Mouse (Mus musculus): ENCODE results near the gene Fgf12. TPM values are rescaled to one million over a fixed set of nuclear protein-coding genes. Genes with fewer than 3 reads are reported as not detected.

Fgf12 gene
- total RNA-seq, 2 experiments from 2014 or later, result 0.94 TPM; not detected in 1

DNA sequence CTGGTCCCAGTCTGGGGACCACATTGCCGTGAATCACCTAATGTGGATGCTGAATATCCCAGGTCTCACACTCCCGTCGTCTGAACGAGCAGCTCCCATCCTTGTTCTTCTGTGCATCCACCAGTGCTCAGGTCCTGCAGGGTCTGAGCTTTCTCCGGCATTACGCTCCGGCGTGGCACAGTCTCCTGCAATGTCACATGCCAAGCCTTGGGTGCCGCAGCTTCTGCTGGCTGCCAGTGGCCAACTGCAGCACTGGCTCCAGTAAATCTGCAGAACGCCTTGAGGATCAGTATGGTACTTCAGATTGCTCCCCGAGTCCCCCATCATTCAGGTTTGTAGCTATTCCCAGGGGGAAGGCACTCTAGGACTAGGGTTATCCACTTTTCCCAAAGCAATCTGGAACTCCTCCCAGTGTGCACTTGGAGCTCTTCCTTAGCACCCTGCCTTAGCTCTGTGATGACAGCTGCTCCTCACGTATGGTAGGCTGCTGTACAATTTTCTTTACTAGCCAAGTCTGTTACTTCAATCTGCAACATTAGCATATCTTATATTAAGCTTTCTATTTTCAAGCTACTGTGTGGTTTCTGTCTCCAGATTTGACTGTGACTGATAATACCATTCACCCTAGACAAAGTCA, 254.8 kb downstream of the Fgf12 start:
- ATAC-seq (replicated peaks; ENCODE audit: low FRiP score, poor library complexity, severe bottlenecking), result no peak

GRCm38 (mm10) chr16:28491711-28492110, 261.2 kb downstream of the Fgf12 start:
- no peak for ATAC-seq (replicated peaks; ENCODE audit: low FRiP score, poor library complexity, severe bottlenecking)

GRCm38 (mm10) chr16:28490515-28490914, 262.4 kb downstream of the Fgf12 start:
- no peak for ATAC-seq (replicated peaks; ENCODE audit: low FRiP score, poor library complexity, severe bottlenecking)

- no peak for ATAC-seq (replicated peaks; ENCODE audit: low FRiP score, poor library complexity, severe bottlenecking)
Measured at GRCm38 (mm10) chr16:28484920-28485319, 267.9 kb downstream of the Fgf12 start.

DNA sequence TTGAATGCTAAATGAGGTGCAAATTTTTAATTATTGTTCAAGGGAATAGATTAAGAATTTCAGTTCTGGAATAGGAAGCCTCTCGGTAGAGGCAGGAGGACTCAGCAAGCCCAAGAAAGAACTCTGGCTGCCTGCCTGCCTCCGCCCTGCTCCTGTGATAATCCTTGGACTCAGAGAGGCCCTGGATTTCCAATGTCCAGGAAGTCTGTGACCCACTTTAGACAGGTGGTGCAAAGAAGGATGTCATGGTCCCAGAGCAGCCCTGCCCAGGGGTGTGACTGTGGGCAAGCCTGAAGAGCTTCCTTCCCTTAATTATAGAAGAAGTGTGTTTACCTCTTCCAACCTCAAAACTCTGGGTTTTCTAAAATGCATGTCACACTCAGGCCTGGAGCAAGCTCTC, 273.8 kb downstream of the Fgf12 start:
- ATAC-seq (replicated peaks; ENCODE audit: low FRiP score, poor library complexity, severe bottlenecking), result no peak

DNA sequence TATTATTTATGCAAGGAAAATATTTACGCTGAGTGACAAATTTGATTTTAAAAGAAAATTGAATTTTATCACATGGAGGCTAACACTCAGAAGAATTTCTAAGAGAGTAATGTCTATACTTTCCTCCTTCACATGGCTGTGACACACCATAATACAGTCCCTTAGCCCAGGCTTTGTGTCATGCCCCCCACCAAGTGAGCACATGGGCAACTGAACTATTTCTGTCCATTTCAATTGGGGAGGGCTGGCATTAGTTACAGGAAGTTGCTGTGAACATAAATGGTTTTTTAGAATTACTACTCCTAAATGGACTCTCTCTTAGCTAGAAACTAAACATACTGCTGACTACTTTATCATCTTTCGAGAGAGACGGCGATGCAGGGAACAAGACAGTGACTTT, 276.2 kb downstream of the Fgf12 start:
- ATAC-seq (replicated peaks; ENCODE audit: low FRiP score, poor library complexity, severe bottlenecking), result no peak

- ATAC-seq (replicated peaks; ENCODE audit: low FRiP score, poor library complexity, severe bottlenecking), result no peak
Measured at GRCm38 (mm10) chr16:28475553-28475952, 277.3 kb downstream of the Fgf12 start.

GRCm38 (mm10) chr16:28454821-28455220, 298.0 kb downstream of the Fgf12 start:
- no peak for ATAC-seq (replicated peaks; ENCODE audit: low FRiP score, poor library complexity, severe bottlenecking)

DNA sequence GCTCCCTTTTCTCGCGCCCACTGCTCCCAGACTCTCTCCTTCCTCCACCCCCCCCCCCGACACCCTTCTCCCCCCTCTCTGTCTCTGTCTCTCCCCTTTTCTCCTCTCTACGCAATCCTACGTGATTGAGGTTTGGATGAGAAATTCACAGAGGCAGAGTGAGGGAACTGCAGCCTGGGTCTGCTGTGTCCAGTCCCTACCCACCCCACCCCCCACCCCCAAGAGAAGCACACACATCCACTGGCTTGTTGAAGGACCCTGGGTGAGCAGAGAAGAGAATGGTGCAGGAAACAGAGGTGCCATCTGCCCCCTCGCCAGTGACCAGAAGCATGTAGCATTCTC, 305.8 kb downstream of the Fgf12 start:
- no peak for ATAC-seq (replicated peaks; ENCODE audit: low FRiP score, poor library complexity, severe bottlenecking)

GRCm38 (mm10) chr16:28446334-28447113, 306.3 kb downstream of the Fgf12 start:
- ATAC-seq (replicated peaks; ENCODE audit: low FRiP score, poor library complexity, severe bottlenecking), result no peak

DNA sequence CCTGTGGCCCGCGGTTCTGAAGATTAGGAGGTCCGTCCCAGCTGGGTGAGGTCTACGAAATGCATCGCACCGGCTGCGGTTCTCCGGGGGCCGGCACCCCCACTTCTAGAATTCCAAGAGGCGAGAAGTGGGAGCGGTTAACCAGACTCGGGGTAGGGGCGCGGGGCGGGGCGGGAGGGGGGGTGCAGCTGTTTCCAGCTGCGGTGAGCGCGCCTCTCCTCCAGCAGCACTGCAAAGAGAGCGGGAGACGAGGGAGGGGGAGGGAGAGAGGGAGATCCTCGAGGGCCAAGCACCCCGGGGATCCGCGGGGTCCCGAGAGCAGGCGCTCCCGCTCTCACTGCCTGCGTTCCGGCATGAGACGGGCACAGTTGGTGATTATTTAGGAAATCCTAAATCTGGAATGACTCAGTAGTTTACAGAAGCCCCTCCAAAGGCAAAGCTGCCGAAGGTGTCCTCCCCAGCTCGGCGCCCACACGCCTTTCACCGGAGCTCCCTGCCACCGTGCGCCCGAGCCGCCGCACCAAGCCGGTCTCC, 307.0 kb downstream of the Fgf12 start:
- no peak for ATAC-seq (replicated peaks; ENCODE audit: low FRiP score, poor library complexity, severe bottlenecking)

DNA sequence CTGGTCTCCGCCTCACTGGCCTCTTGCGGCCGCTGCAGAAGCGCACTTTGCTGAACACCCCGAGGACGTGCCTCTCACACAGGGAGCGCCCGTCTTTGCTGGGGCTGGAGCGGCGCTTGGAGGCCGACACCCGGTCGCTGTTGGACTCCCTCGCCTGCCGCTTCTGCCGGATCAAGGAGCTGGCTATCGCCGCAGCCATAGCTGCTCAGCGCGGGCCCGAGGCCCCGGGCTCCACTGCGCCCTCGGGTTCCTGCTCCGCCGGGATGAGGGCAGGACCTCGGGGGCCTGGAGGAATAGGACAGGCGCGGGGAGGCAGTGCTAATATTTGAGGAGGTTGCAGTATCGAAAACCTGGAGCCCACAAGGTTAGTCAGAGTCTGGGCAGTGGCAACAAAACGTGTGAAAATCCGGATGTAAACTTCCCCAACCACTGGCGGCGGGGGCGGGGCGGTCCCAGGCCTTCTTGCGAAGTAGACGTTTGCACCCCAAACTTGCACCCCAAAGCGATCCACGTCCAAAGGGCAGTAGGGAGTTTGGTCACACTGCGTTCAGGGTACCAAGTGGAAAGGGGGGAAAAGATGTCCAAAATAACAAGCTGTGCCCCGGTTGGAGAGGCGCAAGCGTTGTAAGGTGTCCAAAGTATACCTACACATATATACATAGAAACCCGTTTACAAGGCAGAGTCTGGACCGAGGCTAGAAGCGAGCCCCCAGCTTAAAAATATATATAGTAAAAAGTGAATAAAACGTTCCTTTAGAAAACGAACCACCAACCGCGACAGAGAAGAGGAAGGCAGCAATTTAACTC, 307.7 kb downstream of the Fgf12 start:
- ATAC-seq (replicated peaks; ENCODE audit: low FRiP score, poor library complexity, severe bottlenecking), result no peak

- no peak for ATAC-seq (replicated peaks; ENCODE audit: low FRiP score, poor library complexity, severe bottlenecking)
Measured at GRCm38 (mm10) chr16:28421617-28422016, 331.3 kb downstream of the Fgf12 start.

DNA sequence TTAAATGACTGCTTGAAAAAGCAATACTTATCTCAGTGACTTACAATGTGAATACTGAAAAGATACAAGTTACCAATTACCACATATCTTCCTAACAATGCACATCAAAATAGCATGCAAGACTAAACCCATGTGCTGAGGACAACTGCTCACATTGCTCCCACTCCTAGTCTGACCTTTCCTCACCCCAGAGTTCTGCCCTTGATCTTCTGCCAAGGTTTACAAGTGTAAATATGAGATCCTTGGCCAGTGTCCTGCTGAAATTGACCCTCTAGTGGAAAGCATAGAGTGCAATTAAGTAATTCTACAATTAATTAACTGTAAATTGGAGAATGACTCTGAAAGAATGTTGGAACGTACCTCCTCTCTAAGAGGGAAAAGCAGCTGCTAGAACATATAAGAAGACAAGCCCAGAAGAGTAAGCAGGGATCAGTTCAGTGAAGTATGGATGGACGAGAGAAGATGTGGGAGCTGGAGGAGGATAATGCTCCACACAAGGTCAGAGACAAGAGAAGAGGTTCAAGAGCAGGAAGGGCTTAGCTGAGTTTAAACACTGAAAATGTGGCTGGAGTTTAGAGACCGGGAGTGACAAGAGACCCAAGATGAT, 333.1 kb downstream of the Fgf12 start:
- no peak for ATAC-seq (replicated peaks; ENCODE audit: low FRiP score, poor library complexity, severe bottlenecking)

GRCm38 (mm10) chr16:28411210-28411817, 341.6 kb downstream of the Fgf12 start:
- ATAC-seq (replicated peaks; ENCODE audit: low FRiP score, poor library complexity, severe bottlenecking), result no peak

- no peak for ATAC-seq (replicated peaks; ENCODE audit: low FRiP score, poor library complexity, severe bottlenecking)
Measured at GRCm38 (mm10) chr16:28408294-28408693, 344.6 kb downstream of the Fgf12 start.

GRCm38 (mm10) chr16:28407892-28408291, 345.0 kb downstream of the Fgf12 start:
- no peak for ATAC-seq (replicated peaks; ENCODE audit: low FRiP score, poor library complexity, severe bottlenecking)

DNA sequence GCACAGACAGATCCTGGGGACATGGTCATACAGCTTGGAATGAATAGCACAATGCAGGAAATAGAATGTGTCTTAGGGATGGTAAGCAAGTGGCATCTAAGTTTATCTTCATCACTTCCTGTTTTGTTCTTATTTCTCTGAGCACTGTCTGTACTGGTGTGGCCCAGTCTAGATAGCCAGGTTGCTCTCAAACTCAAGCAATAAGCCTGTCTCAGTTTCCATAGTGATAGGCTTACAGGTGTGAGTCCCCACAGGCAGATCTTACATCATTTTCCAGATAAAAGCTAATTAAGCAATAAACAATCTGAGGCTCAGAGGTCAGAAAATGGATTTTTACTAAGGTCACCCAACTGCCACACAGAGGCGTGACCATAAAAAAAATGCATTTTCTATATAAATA, 348.7 kb downstream of the Fgf12 start:
- ATAC-seq (replicated peaks; ENCODE audit: low FRiP score, poor library complexity, severe bottlenecking), result no peak

- no peak for ATAC-seq (replicated peaks; ENCODE audit: low FRiP score, poor library complexity, severe bottlenecking)
Measured at GRCm38 (mm10) chr16:28402701-28403100, 350.2 kb downstream of the Fgf12 start.

DNA sequence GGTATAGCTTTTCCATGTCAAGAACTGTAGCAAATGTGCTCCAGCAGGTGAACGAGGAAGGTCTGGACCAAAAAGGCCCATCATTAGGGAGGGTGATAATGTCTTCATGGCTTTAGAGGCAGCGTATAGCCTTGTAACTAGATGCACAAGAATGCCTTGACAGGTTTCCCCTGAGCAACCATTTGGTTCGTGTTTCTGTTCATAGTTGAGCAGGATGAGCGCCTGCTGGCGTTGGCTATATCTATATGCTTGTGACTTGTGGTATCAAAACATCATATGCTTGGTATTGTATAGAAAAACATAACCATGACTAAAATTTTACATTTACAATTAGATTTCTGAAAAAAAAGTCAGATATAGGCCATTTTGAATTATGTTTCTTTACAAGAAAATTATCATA, 361.6 kb downstream of the Fgf12 start:
- no peak for ATAC-seq (replicated peaks; ENCODE audit: low FRiP score, poor library complexity, severe bottlenecking)
